Mouse (Mus musculus) layer of hippocampus, adult 6 months (tissue): ENCODE measurements around the gene Nnmt. TPM values are rescaled to one million over a fixed set of nuclear protein-coding genes. Genes with fewer than 3 reads are reported as not detected.

Source experiments
- long read RNA-seq, 2 experiments: library from polyadenylated mRNA; unstranded; transcript quantifications; one replicate each; pipeline ENCODE4 v2.0.0; 2019 to 2020
- polyA plus RNA-seq: library from polyadenylated mRNA; unstranded; fragments of <200 nt; fragmentation: Nextera tagmentation; gene quantifications from 2 replicates; pipeline ENCODE4 v1.2.3, GENCODE M21; 2021

The Nnmt gene
- 4.0 and 5.3 TPM in 2 replicates for polyA plus RNA-seq
- long read RNA-seq, experiment 1, partial matches to known transcripts: 0 of 4 reads
- long read RNA-seq, experiment 1, other reads (novel, unspliced or antisense): 2 of 4 reads
- long read RNA-seq, experiment 2, partial matches to known transcripts: 0 of 3 reads
- long read RNA-seq, experiment 2, other reads (novel, unspliced or antisense): 1 of 3 reads

GRCm38 (mm10) chr9:48604939-48605598, at the start of gene Nnmt:
Nnmt (minus strand) TSS chr9:48605153.

Other genes with a start within 250 kb of the Nnmt start
- gene Rexo2, start 124.5 kb downstream of the Nnmt start, polyA plus RNA-seq: 190 and 217 TPM in 2 replicates
- 42.1 and 51.3 TPM in 2 replicates for gene Rbm7, start 109.9 kb downstream of the Nnmt start, polyA plus RNA-seq
- 62.1 and 69.3 TPM in 2 replicates for gene Gm5617, start 109.7 kb downstream of the Nnmt start, polyA plus RNA-seq
- gene Zbtb16, start 231.1 kb upstream of the Nnmt start, polyA plus RNA-seq: 7.7 and 8.3 TPM in 2 replicates